Mouse (Mus musculus): Measurements from ENCODE around the gene Pitpnm3. TPM values are rescaled to one million over a fixed set of nuclear protein-coding genes. Genes with fewer than 3 reads are reported as not detected.
"Not testable (repeated sequence)": the region's sequence is repeated elsewhere in the genome, so short reads cannot be mapped to it uniquely, and the experiment has no call there.

Pitpnm3 gene
- total RNA-seq (2021) = 10 to 100 TPM; 26.0 to 27.9 TPM

- peak in 1 of 2 experiments; percentile 43 for DNase-seq
These were observed at the start of gene Pitpnm3 for GRCm38 (mm10) chr11:72135383-72136158. Pitpnm3 (minus strand) TSS chr11:72135778.

- no peak for DNase-seq
These were observed 48.7 kb upstream of the Pitpnm3 start for GRCm38 (mm10) chr11:72184252-72184651.

- no peak for DNase-seq
These were observed 45.6 kb upstream of the Pitpnm3 start for GRCm38 (mm10) chr11:72181136-72181535.

- no peak for DNase-seq
These were observed 45.0 kb upstream of the Pitpnm3 start for GRCm38 (mm10) chr11:72180556-72180955.

GRCm38 (mm10) chr11:72176553-72176952 is 41.0 kb upstream of the Pitpnm3 start:
- no peak for DNase-seq

DNA sequence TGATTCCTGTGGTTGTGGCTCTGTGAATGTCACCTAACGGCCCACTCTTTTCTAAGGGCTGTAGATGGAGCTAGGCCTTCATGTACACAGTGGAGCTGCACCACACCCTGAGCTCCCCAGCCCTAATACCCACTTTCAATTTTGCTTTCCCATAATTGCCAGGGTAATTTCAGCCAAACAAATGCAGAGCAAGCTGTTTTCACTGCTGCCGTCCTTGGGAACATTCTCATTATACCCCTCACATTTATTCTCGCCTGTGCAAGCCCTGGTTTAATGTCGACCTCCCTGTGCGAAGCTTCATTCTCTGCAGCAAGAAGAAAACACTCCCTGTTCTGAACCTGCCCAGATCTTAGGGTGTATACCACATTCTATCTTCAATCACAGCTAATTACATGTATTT is 40.4 kb upstream of the Pitpnm3 start:
- DNase-seq = peak in 1 of 2 experiments; percentile 25

DNA sequence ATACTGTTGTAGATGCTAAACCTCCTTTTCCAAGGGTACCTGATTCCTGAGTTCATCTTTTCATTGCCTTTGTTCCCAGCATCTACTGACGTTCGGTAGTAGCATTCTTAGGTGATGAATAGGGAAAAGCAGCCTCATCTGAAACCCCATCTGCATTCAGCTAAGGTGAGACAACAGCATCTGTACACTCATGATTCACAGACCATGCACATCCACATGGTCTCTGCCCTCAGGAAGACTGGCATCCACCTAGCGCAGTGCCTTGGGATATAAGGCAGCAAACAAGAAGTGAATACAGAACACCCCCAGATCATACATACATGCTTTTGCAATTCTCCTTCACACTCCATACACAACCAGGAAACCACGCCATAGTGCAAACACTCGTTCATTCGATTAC is 39.1 kb upstream of the Pitpnm3 start:
- DNase-seq = no peak

GRCm38 (mm10) chr11:72173506-72173905 is 37.9 kb upstream of the Pitpnm3 start:
- DNase-seq = no peak

DNA sequence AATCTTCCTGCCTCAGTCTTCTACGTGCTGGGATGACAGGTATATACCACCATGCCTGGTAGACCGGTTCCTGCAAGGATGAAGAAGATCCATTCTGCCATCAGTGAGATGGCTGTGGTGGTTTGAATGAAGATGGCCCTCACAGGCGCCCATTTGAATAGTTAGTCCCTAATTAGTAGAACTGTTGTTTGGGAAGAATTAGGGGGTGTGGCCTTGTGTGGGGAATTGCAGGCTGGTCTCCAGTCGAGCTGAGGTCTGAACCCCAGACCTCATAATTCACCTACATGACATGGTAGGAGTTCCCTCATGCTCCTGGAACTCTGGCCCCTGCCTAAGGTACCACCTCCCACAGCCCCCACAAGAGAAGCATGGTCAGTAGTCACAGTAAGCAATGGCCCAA is 36.3 kb upstream of the Pitpnm3 start:
- not testable (repeated sequence) for DNase-seq

DNA sequence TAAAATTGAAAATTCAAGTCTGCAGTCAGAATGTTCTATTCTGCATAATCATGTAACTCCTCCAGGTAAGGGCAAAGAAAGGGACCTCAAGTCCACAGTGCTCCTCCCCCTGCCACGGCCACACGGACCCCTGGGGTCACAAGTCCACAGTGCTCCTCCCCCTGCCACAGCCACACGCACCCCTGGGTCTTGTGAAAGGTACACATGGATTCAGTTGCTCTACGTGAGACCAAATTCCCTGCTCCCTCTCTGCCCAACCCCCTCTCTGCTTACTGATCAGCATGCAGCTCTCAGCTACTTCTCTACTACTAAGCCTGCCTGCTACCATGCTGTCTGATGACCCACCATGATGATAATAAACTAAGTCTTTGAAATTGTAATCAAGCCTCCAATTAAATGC is 34.3 kb upstream of the Pitpnm3 start:
- DNase-seq = no peak

DNA sequence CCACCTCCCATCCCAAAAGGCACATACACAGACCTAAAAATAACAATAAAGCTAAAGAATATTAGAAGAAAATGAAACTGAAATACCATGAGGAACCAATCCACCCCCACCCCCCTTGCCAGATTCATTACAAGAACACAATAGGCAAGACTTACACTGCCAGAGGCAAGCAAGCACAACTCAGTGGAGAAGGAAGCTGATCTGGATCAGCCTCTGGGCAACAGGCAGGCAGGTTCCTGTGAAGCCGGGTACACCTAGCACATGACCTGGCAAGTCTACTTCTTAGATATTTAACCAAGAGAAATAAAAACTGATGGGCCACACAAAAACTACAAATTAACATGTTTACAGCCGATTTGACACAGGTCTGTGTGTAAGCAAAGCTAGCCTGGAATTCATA is 27.6 kb upstream of the Pitpnm3 start:
- DNase-seq = no peak

DNA sequence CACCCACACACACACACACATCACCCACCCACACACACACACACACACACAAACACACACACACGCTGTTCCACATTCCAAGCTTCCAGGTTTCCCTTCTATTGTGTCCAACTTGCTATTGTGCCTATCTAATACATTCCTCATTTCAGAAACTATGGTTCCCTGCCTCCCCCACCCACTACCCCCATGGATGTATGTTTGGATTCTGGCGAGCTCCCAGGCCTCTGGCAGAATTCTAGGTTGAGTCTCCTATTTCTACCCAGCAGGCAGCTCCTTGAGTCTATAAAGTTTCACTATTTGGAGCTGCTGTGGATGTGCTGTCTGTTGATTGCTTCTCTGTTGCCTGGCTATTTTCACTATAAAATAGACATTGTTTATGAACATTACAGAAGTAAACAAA is 21.0 kb upstream of the Pitpnm3 start:
- DNase-seq = no peak

DNA sequence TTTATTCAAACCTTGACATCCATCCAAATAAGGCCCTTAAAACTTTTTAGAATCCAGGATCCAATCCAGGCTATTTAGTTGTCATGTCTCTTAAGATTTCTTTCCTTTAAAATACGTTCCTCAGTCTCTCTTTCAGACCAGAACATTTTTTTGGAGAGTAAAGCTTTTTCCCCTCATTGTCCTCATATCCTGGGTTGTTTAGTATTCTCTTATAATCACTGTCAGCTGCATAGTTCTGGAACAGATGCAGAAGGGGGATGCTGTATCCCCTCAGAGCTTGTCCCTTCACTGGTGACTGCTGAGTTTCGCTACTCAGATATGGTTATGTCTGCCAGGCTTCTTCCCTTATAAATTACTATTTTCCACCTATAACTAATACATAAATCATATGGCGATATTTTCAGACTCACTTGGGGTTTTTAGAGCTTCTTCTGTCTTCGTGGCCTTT is 20.4 kb upstream of the Pitpnm3 start:
- no peak for DNase-seq

- DNase-seq = peak; percentile 60 to 63
These were observed 19.8 kb upstream of the Pitpnm3 start for GRCm38 (mm10) chr11:72155186-72155980.

DNA sequence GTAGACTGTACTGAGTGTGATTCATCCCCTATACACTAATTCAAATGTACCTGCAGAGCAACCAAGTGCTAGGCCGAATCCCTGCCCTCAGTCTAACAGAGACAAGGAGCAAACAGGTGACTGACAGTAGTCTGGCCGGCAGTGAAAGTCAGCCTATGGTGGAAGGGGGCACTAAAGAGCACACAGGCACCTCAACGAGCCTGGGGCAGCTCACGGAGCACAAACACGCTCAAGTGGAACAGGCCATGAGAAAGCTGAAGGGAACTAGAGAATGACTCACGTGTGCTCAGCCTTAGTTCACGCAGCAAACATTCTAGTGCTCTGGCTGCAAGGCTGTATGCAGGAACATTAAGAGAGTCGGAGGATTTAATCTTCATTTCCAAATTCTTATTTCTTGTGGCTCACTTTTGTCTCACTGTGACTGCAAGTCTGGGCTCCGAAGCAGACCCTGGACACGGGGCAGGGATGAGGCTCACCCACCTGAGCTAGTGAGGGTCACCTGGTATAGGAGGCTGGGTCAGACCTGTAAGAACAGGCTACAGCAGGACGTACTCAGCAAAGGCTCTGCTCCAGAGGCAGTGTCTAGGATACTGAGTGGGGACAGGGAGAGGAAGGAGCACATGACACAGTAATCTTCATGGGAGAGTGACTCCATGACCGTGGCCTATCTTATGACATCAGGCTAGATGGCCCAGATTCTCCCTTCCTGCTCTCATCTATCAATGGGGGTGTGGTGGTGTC is 17.7 kb upstream of the Pitpnm3 start:
- no peak for DNase-seq

DNA sequence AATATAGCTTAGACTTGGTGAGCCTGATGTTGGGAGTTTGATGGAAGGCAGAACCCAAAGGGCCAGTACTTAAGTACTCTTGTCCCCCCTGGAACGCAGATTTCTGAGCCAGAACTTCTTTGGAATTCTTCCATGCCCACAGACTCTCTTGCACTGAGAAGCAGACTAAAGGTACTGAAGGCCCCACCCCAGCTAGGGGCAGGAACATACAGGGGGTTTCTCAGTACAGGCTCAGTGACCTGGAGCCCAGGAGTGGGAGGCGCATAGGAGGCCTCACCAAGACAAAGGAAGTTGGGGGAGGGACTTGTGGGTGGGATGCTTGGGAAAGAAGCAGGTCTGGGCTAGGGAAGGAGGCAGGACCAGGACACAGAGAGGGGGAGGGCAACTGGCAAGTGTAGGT is 15.5 kb upstream of the Pitpnm3 start:
- no peak for DNase-seq

GRCm38 (mm10) chr11:72147910-72148309 is 12.3 kb upstream of the Pitpnm3 start:
- no peak for DNase-seq

DNA sequence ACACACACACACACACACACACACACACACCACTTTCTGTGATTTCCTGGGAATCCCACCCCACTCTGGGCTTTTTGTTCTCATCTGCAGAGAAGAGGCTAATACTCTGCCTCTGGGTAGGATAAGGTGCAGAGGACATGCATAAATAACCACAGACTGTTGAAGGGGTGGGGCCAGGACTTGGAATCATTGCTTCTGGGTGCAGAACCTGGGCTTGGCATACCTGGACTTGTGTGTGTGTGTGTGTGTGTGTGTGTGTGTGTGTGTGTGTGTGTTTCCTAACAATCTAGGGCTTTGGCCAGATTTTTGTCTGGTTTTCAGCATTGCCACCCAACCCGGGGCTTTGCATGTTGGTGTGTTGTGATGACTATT is 10.3 kb upstream of the Pitpnm3 start:
- no peak for DNase-seq

GRCm38 (mm10) chr11:72145182-72145876 is 9.8 kb upstream of the Pitpnm3 start:
- no peak for DNase-seq

- no peak for DNase-seq
These were observed 7.3 kb upstream of the Pitpnm3 start for GRCm38 (mm10) chr11:72142889-72143288.

DNA sequence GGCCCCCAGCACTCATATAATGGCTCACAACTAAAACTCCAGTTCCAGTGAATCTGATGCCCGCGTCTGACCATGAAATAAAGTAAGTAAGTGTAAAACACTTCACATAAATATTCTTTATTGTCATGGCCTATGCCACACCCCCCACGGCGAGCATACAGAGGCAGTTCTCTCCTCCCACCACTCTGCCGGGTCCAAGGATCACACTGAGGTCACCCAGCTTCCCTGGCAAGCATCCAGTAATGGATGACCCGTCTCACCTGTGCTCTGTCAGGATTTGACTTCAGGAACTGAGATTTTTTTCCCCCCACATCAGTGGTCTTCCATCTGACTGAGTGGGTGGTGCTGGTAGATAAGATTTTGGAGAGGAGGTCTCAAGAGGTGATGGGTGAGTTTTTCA is 4.6 kb upstream of the Pitpnm3 start:
- DNase-seq = no peak

- DNase-seq = no peak
These were observed 829 bp upstream of the Pitpnm3 start for GRCm38 (mm10) chr11:72136231-72136982.
